26 mouse cellular contexts compared by ENCODE assay signal in the genomic region with DNA sequence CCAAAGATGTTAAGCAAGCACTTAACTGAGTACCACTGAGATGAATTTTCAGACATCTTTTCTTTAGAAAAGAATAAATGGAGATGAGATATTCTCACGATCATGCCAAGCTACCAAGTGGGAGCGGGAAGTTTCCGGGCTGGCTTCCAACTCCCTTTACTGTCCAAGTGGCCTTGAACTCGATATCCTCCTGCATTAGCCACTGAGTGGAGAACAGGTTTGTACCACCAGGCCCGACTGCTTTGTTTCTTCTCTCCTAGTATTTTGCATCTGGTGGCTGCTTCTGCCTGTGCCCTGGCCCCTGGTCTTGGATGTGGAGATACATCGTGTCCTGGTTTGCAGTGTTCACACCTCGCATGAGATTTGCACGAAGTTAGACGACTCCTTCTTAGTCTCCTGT. TPM values are rescaled to one million over a fixed set of nuclear protein-coding genes. Genes with fewer than 3 reads are reported as not detected.
DNase-seq lines count a peak whose midpoint lies in the region; ATAC-seq and TF ChIP-seq lines count a peak whose summit lies in the region.
"Had no signal": no experiment of that assay in that cellular context is flagged by ENCODE, and none has a peak within 500 bp of the region (broad histone marks: within the 10 kb centered on the region; RNA-seq: fewer than 3 reads in every experiment).

No protein-coding gene starts in this region.

- 81% methylated on average over 9 of the region's 9 CpGs for WGBS in limb, embryonic 14.5 days
- 92% methylated on average over 9 of the region's 9 CpGs for WGBS in limb, embryonic 10.5 days

- no peak overlapping the region for H3K9ac ChIP-seq in limb, embryonic 14.5 days (ENCODE audit: low read depth, low read length, severe bottlenecking)
- H3K9ac ChIP-seq: embryonic facial prominence, embryonic 13.5 days; forebrain, postnatal 0 days; hindbrain, embryonic 15.5 days; liver, embryonic 12.5 days had no signal

- intact Hi-C loops in gastrocnemius, postnatal 14 days (cut with DNase I; ENCODE audit: low total_unique reads) = loop anchor here (10.0 kb wide), 1 partner anchor 64 kb away; no protein-coding TSS in a partner anchor

- H3K27me3 ChIP-seq in limb, embryonic 14.5 days (ENCODE audit: control insufficient read depth, insufficient read depth, low read length) = no peaks in the 10 kb centered on the region
- 0 out of 2 replicates have a peak, but pooled peaks cover 2% of the 10 kb centered on the region for H3K27me3 ChIP-seq in limb, embryonic 10.5 days (ENCODE audit: low read depth, poor library complexity, severe bottlenecking)
- H3K27me3 ChIP-seq: embryonic facial prominence, embryonic 13.5 days; hindbrain, embryonic 15.5 days had no signal

- no peaks in the 10 kb centered on the region for H3K9me3 ChIP-seq in limb, embryonic 14.5 days (ENCODE audit: control insufficient read depth, low read length)
- no peaks in the 10 kb centered on the region for H3K9me3 ChIP-seq in limb, embryonic 10.5 days (replicated peaks)
- H3K9me3 ChIP-seq: embryonic facial prominence, embryonic 13.5 days; hindbrain, embryonic 15.5 days; liver, embryonic 12.5 days had no signal

- no peaks in the 10 kb centered on the region for H3K36me3 ChIP-seq in limb, embryonic 14.5 days (ENCODE audit: control insufficient read depth, insufficient read depth, low read length)
- H3K36me3 ChIP-seq in limb, embryonic 10.5 days = no peaks in the 10 kb centered on the region
- H3K36me3 ChIP-seq: embryonic facial prominence, embryonic 13.5 days; hindbrain, embryonic 15.5 days; liver, embryonic 12.5 days had no signal

- H3K4me3 ChIP-seq in limb, embryonic 14.5 days (replicated peaks; ENCODE audit: low read length) = no peak overlapping the region
- no peak overlapping the region for H3K4me3 ChIP-seq in limb, embryonic 10.5 days
- H3K4me3 ChIP-seq: embryonic facial prominence, embryonic 13.5 days; hindbrain, embryonic 15.5 days; liver, embryonic 12.5 days had no signal

- TF ChIP-seq POLR2A in limb, embryonic 14.5 days (IDR thresholded peaks at IDR 0.05; ENCODE audit: borderline replicate concordance, extremely low read depth, insufficient read depth, insufficient read length) = no peak

- ATAC-seq in limb, embryonic 14.5 days (ENCODE audit: low FRiP score, low read depth) = no peak
- ATAC-seq: forebrain, postnatal 0 days; intestine, embryonic 16.5 days; liver, embryonic 12.5 days had no signal

- no peak overlapping the region for H3K4me2 ChIP-seq in limb, embryonic 14.5 days (replicated peaks; ENCODE audit: low read depth, low read length, severe bottlenecking)
- H3K4me2 ChIP-seq: embryonic facial prominence, embryonic 13.5 days; hindbrain, embryonic 15.5 days; liver, embryonic 12.5 days had no signal

- peaks cover 17% of the 10 kb centered on the region for H3K4me1 ChIP-seq in limb, embryonic 14.5 days (ENCODE audit: control insufficient read depth, insufficient read depth, low read length)
- H3K4me1 ChIP-seq in limb, embryonic 10.5 days = peaks cover 17% of the 10 kb centered on the region
- H3K4me1 ChIP-seq: liver, embryonic 12.5 days had no signal

- H3K27ac ChIP-seq in limb, embryonic 14.5 days (replicated peaks; ENCODE audit: low read depth, low read length) = no peak overlapping the region
- no peak overlapping the region; the same call in 1 of the 2 replicates for H3K27ac ChIP-seq in limb, embryonic 10.5 days
- H3K27ac ChIP-seq: embryonic facial prominence, embryonic 13.5 days; hindbrain, embryonic 15.5 days; kidney, postnatal 0 days; liver, embryonic 12.5 days had no signal

- peak; percentile 27 for DNase-seq in gastrocnemius, postnatal 14 days
- no peak for DNase-seq in gastrocnemius, postnatal 25 days
- DNase-seq in limb, embryonic 14.5 days (ENCODE audit: low spot score) = peak; percentile 38
- DNase-seq in limb, embryonic 10.5 days (ENCODE audit: low spot score) = no peak
- DNase-seq in adrenal gland, postnatal 36 days = peak; percentile 47 to 54
- peak; percentile 11 for DNase-seq in testis, postnatal 14 days (ENCODE audit: low spot score)
- no peak for DNase-seq in frontal cortex, adult 2 months (ENCODE audit: extremely low spot score in 1 of 2, low spot score in 1 of 2)
- DNase-seq: cerebellum, adult 2 months; forebrain, postnatal 0 days; midbrain, embryonic 14.5 days; thymus, adult 18-20 months had no signal

RNA-seq across cellular contexts. Expression of a gene that starts 45.2 kb away (rescaled TPM):
- total RNA-seq in gastrocnemius, postnatal 14 days (2021) = not detected
- total RNA-seq in gastrocnemius, postnatal 25 days (2021) = not detected
- not detected in 2 replicates for polyA plus RNA-seq in limb, embryonic 14.5 days (2012; rRNA removed)
- not detected in 2 replicates for polyA plus RNA-seq in limb, embryonic 14.5 days (2014; fragmentation: Nextera tagmentation; extraction: Ambion mirVana)
- polyA plus RNA-seq in limb, embryonic 10.5 days (2016; fragmentation: Nextera tagmentation; extraction: Ambion mirVana) = not detected in 2 replicates
- total RNA-seq in adrenal gland, postnatal 36 days (2021) = not detected
- polyA plus RNA-seq in frontal cortex, adult 2 months (2012; rRNA removed) = not detected in 2 replicates
- total RNA-seq: forebrain, postnatal 0 days; gastrocnemius, postnatal 4 days; layer of hippocampus, postnatal 10 days; left cerebral cortex, postnatal 25 days; megakaryocyte, adult 5-6 weeks; neutrophil, adult 5-6 weeks had no signal
- polyA plus RNA-seq: C2C12; cerebellum, adult 2 months; cortical plate, adult 2 months; embryonic facial prominence, embryonic 13.5 days; forebrain, postnatal 0 days; heart, postnatal 0 days; hindbrain, embryonic 15.5 days; intestine, embryonic 16.5 days; kidney, postnatal 0 days; liver, embryonic 12.5 days; lung, embryonic 16.5 days; midbrain, embryonic 14.5 days; urinary bladder, adult 2 months had no signal

Comparison
In these comparisons a context has a peak if more than half of its experiments do, and no peak if none do; other contexts are left out.
1. DNase-seq: peak in gastrocnemius, postnatal 14 days (single experiment), limb, embryonic 14.5 days (single experiment), adrenal gland, postnatal 36 days (2 of 2) and testis, postnatal 14 days (single experiment); none in gastrocnemius, postnatal 25 days (single experiment), limb, embryonic 10.5 days (single experiment) and frontal cortex, adult 2 months (0 of 2).